Mouse (Mus musculus) megakaryocyte, embryonic 14.5 days (primary cell): ENCODE data around the gene Hnf1a.

Experiments used
- FLI1 ChIP-seq: IDR thresholded peaks from 2 replicates; pipeline ENCODE4 v1.6.1; 2012; ENCODE audit warnings: low read length, inconsistent platforms, mixed read lengths
- GATA1 ChIP-seq: IDR thresholded peaks from 3 replicates; pipeline ENCODE4 v1.6.1; 2012; ENCODE audit warnings: mixed read lengths, low read length, inconsistent platforms, borderline replicate concordance

DNA sequence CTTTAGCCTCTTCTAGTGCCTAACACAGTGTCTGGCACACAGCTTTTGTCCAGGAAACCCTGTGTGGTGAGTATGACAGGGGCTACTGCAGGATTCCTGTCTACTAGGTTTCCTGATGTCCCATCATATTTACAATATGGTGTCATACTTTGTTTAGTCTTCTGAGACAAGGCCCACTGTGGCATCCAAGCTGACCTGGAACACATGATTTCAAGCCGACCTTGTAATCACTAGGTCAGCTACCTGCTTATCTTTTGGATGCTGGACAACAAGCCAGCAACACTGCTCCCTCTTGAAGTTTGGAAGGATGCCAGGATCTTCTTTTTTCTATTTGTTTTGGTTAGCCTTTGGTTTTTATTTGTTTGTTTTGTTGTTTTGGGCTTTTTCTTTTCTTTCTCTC, 43.7 kb upstream of the Hnf1a start:
- TF ChIP-seq GATA1, result no peak
- TF ChIP-seq FLI1, result no peak
